In genomic region chr11:57412766-57413165, GRCm38 (mm10) we compare ENCODE assay signal across 21 mouse cellular contexts.
DNase-seq lines count a peak whose midpoint lies in the region; ATAC-seq and TF ChIP-seq lines count a peak whose summit lies in the region.
"Had no signal": no experiment of that assay in that cellular context is flagged by ENCODE, and none has a peak within 500 bp of the region (broad histone marks: within the 10 kb centered on the region; RNA-seq: fewer than 3 reads in every experiment).

No protein-coding gene starts in this region.

- ATAC-seq in forebrain, embryonic 16.5 days, result no peak
- no peak for ATAC-seq in erythroblast, adult 5-6 weeks (replicated peaks; ENCODE audit: low FRiP score, poor library complexity, severe bottlenecking)
- ATAC-seq: hindbrain, postnatal 0 days; midbrain, embryonic 13.5 days had no signal

- peak; percentile 23 for DNase-seq in retina, postnatal 1 day
- no peak for DNase-seq in retina, embryonic 14.5 days (ENCODE audit: low spot score)
- DNase-seq in layer of hippocampus, adult 2 months (ENCODE audit: low spot score in 2 of 2), result peak; percentile 68 to 77
- DNase-seq in left cerebral cortex, postnatal 10 days (ENCODE audit: extremely low spot score in 1 of 2, low spot score in 2 of 2), result peak; percentile 31 to 45
- DNase-seq in telencephalon, adult 2 months (ENCODE audit: low read depth, low spot score), result peak; percentile 76
- no peak for DNase-seq in cerebellum, adult 9-11 months
- DNase-seq: adrenal gland, adult 2 months; cerebellum, adult 11-12 months; gastrocnemius, postnatal 14 days; kidney, adult 9 months; liver; lung, adult 2 months; thymus, adult 2 months had no signal

- no peaks in the 10 kb centered on the region for H3K9me3 ChIP-seq in forebrain, embryonic 16.5 days (ENCODE audit: control insufficient read depth, low read length)
- H3K9me3 ChIP-seq: embryonic facial prominence, embryonic 15.5 days; forebrain, embryonic 12.5 days had no signal

- intact Hi-C loops in left cerebral cortex, postnatal 10 days (cut with DNase I), result no loop called here

- WGBS in forebrain, embryonic 16.5 days, result 88% methylated on average over 4 of the region's 4 CpGs

- H3K4me1 ChIP-seq in forebrain, embryonic 16.5 days (replicated peaks; ENCODE audit: control insufficient read depth, insufficient read depth, low read length), result no peaks in the 10 kb centered on the region
- H3K4me1 ChIP-seq: embryonic facial prominence, embryonic 15.5 days had no signal

- H3K27me3 ChIP-seq in forebrain, embryonic 16.5 days (replicated peaks; ENCODE audit: control insufficient read depth, insufficient read depth, low read length), result no peaks in the 10 kb centered on the region
- H3K27me3 ChIP-seq: embryonic facial prominence, embryonic 15.5 days; forebrain, embryonic 12.5 days; midbrain, embryonic 13.5 days had no signal

- peak overlapping the region; percentile 92 for H3K27ac ChIP-seq in layer of hippocampus, adult 2 months
- H3K27ac ChIP-seq in forebrain, embryonic 16.5 days (ENCODE audit: low read length), result no peak overlapping the region
- H3K27ac ChIP-seq: embryonic facial prominence, embryonic 15.5 days; forebrain, embryonic 12.5 days; hindbrain, postnatal 0 days; macrophage; midbrain, embryonic 13.5 days had no signal

- no peak overlapping the region for H3K9ac ChIP-seq in forebrain, embryonic 16.5 days (replicated peaks; ENCODE audit: low read depth, low read length)
- H3K9ac ChIP-seq: embryonic facial prominence, embryonic 15.5 days; forebrain, embryonic 12.5 days; midbrain, embryonic 13.5 days had no signal

- no peak for TF ChIP-seq CTCF in layer of hippocampus, adult 2 months (conservative IDR thresholded peaks at IDR 0.05)

- H3K4me2 ChIP-seq in forebrain, embryonic 16.5 days (ENCODE audit: low read length), result no peak overlapping the region
- H3K4me2 ChIP-seq: embryonic facial prominence, embryonic 15.5 days; forebrain, embryonic 12.5 days; heart, embryonic 11.5 days; midbrain, embryonic 13.5 days had no signal

- no peak overlapping the region for H3K4me3 ChIP-seq in layer of hippocampus, adult 2 months
- H3K4me3 ChIP-seq in forebrain, embryonic 16.5 days (replicated peaks; ENCODE audit: low read length), result no peak overlapping the region
- H3K4me3 ChIP-seq: embryonic facial prominence, embryonic 15.5 days; forebrain, embryonic 12.5 days; midbrain, embryonic 13.5 days had no signal

- H3K36me3 ChIP-seq in forebrain, embryonic 16.5 days (ENCODE audit: control insufficient read depth, insufficient read depth), result no peaks in the 10 kb centered on the region
- H3K36me3 ChIP-seq: embryonic facial prominence, embryonic 15.5 days; forebrain, embryonic 12.5 days; midbrain, embryonic 13.5 days had no signal

Comparison
In these comparisons a context has a peak if more than half of its experiments do, and no peak if none do; other contexts are left out.
1. DNase-seq: peak in retina, postnatal 1 day (single experiment), layer of hippocampus, adult 2 months (2 of 2), left cerebral cortex, postnatal 10 days (2 of 2) and telencephalon, adult 2 months (single experiment); none in retina, embryonic 14.5 days (single experiment) and cerebellum, adult 9-11 months (single experiment).